Mouse (Mus musculus) hindbrain, embryonic 12.5 days (tissue): ENCODE data around the gene Foxp1. TPM values are rescaled to one million over a fixed set of nuclear protein-coding genes. Genes with fewer than 3 reads are reported as not detected.
A peak's percentile ranks its signal among the peaks of the same experiment; 100 is the strongest.

Source experiments
- ATAC-seq: fragments of 200-750 bp; cut with Nextera tagmentation; 2 replicates; pipeline ENCODE4 v1.8.0; 2017; ENCODE audit warnings: moderate TSS enrichment; ENCODE audit not compliant: low FRiP score
- H3K27ac ChIP-seq: fragments of 300-500 bp; sonication (generic); 2 replicates; pipeline ENCODE4 v1.5.1; 2016; ENCODE audit warnings: mild to moderate bottlenecking
- H3K27me3 ChIP-seq: fragments of 300-500 bp; sonication (generic); 2 replicates; pipeline ENCODE4 v1.6.1; 2016; ENCODE audit warnings: mild to moderate bottlenecking
- H3K36me3 ChIP-seq: fragments of 300-500 bp; sonication (generic); 2 replicates; pipeline ENCODE4 v1.6.1; 2016; ENCODE audit warnings: mild to moderate bottlenecking
- H3K4me1 ChIP-seq: fragments of 300-500 bp; sonication (generic); 2 replicates; pipeline ENCODE4 v1.6.1; 2016
- H3K4me2 ChIP-seq: fragments of 300-500 bp; sonication (generic); replicated peaks from 2 replicates; pipeline ENCODE4 v1.6.1; 2016; ENCODE audit warnings: mild to moderate bottlenecking
- H3K4me3 ChIP-seq: fragments of 300-500 bp; sonication (generic); 2 replicates; pipeline ENCODE4 v1.5.1; 2016; ENCODE audit warnings: mild to moderate bottlenecking
- H3K9ac ChIP-seq: fragments of 300-500 bp; sonication (generic); 2 replicates; pipeline ENCODE4 v1.6.1; 2016; ENCODE audit warnings: mild to moderate bottlenecking, moderate library complexity
- H3K9me3 ChIP-seq: fragments of 300-500 bp; sonication (generic); replicated peaks from 2 replicates; pipeline ENCODE4 v1.6.1; 2016; ENCODE audit warnings: mild to moderate bottlenecking
- WGBS: fragments of 180-500 bp; shearing (Covaris S2); methylation state at CpG from one replicate; pipeline ENCODE4 v1.1.7; 2016; 5-methylcytosine and 5-hydroxymethylcytosine counted together
- polyA plus RNA-seq: library from polyadenylated mRNA; unstranded; fragments of >200 nt; fragmentation: Nextera tagmentation; extraction: Ambion mirVana; gene quantifications from 2 replicates; pipeline ENCODE4 v1.2.1, GENCODE M21; 2016

Foxp1 gene
- polyA plus RNA-seq, 1 experiment from 2014 or later: 87.6 TPM

DNA sequence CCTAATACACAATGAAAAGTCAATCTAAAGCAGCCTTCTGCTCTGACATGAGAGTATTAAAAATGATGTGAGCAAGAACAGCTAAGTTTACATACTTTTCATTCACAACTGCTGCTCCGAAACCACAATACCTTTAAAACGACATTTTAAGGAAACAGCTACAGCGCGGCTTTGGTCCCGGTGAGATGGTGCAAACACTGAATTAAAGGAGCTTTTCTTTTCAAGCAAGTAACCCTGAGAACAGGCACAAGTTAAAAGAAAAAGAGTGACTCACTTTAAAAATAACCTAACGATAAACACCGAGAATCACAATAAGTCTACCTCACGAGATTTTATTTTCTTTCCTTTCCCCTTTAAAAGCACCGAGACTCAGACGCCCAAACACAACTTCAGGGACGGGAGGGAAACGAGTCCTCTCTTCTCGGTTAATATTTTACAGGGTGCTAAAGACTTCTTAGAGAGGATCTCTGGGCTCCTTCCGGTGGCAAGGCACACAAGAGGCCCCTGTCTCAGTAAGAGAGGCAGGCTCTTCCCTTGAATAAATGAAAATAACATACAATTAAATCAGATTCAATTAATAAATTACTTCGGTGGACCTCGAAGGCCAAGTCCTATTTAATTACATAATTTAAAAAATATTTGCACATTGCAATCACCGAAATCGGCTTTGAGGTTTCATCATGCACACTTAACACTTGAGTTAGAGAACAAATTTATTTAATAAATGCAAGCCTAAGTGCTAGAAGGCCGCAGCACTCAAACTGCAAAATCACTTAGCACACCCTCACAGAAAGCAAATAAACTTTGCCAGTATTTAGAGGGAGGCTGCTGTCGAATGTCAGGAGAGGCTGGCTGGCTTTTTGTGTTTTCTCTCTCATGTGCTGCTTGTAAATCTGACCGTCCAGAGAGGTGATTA, 246.9 kb downstream of the Foxp1 start:
- H3K4me3 ChIP-seq: no peak overlapping the region
- 0 out of 2 replicates have a peak, but pooled peaks cover 3% of the 10 kb centered on the region for H3K4me1 ChIP-seq
- no peaks in the 10 kb centered on the region for H3K27me3 ChIP-seq
- H3K4me2 ChIP-seq: no peak overlapping the region
- H3K36me3 ChIP-seq: no peaks in the 10 kb centered on the region
- WGBS: 60% methylated on average over 21 of the region's 21 CpGs
- H3K9me3 ChIP-seq: no peaks in the 10 kb centered on the region
- no peak overlapping the region for H3K27ac ChIP-seq
- ATAC-seq: no peak
- no peak overlapping the region for H3K9ac ChIP-seq

DNA sequence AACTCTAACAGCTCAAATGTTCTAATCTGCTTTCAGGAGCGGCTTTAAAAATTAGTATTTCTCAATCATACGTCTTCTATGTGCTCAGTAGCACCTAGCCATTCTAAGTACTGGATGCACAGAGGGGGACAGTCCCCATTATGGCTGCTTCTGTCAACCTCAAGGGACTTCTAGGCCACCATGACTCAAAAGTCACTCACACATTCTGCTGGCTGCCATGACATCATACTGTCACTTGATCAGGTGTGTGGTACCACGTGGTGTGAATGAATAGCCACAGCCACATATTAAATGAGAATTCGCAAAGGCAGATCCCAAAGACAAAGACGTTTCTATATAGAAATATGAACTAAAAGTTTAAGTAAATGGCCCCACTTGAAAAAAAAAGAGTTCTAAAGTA, 247.9 kb downstream of the Foxp1 start:
- Histone ChIP-seq H3K9me3 (no peaks in the 10 kb centered on the region), H3K4me2 (no peak overlapping the region), H3K9ac (no peak overlapping the region), H3K4me3 (no peak overlapping the region), H3K27me3 (no peaks in the 10 kb centered on the region), H3K36me3 (no peaks in the 10 kb centered on the region), H3K4me1 (0 out of 2 replicates have a peak, but pooled peaks cover 3% of the 10 kb centered on the region), H3K27ac (no peak overlapping the region)
- 95% methylated on average over 5 of the region's 5 CpGs for WGBS
- ATAC-seq: no peak

GRCm38 (mm10) chr6:99274222-99274621, 248.3 kb downstream of the Foxp1 start:
- H3K9ac ChIP-seq: no peak overlapping the region
- no peak overlapping the region for H3K4me3 ChIP-seq
- H3K4me1 ChIP-seq: 0 out of 2 replicates have a peak, but pooled peaks cover 3% of the 10 kb centered on the region
- ATAC-seq: no peak
- H3K4me2 ChIP-seq: no peak overlapping the region
- H3K27ac ChIP-seq: no peak overlapping the region
- WGBS: 81% methylated on average over 6 of the region's 6 CpGs
- H3K36me3 ChIP-seq: no peaks in the 10 kb centered on the region
- no peaks in the 10 kb centered on the region for H3K9me3 ChIP-seq
- H3K27me3 ChIP-seq: no peaks in the 10 kb centered on the region

DNA sequence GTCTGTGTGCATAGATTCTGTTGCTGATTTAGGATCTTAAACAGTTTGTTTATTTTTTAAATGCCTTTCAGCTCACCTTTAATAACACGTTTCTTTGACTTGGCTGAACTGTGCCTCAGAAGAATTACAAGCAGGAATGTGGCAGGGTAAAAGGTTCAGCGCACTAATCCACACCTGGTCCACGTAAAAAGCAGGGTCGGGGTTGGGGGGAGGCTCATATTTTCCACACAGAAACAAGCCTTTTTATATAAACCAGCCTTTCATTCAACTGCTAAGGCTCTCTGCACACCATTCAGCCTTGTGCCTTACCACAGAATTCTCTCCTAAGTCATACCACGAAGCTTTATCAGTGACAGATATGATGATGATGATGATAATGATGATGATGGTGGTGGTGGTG, 249.3 kb downstream of the Foxp1 start:
- WGBS: 79% methylated on average over 5 of the region's 5 CpGs
- Histone ChIP-seq H3K9ac (no peak overlapping the region), H3K27me3 (no peaks in the 10 kb centered on the region), H3K36me3 (no peaks in the 10 kb centered on the region), H3K27ac (no peak overlapping the region), H3K9me3 (no peaks in the 10 kb centered on the region), H3K4me1 (peaks cover 9% of the 10 kb centered on the region; the same call in 1 of the 2 replicates), H3K4me3 (no peak overlapping the region), H3K4me2 (no peak overlapping the region)
- ATAC-seq: no peak

- H3K4me2 ChIP-seq: no peak overlapping the region
- no peaks in the 10 kb centered on the region for H3K27me3 ChIP-seq
- no peak overlapping the region for H3K4me3 ChIP-seq
- no peak for ATAC-seq
- no peaks in the 10 kb centered on the region for H3K9me3 ChIP-seq
- H3K9ac ChIP-seq: no peak overlapping the region
- peaks cover 11% of the 10 kb centered on the region; the same call in 1 of the 2 replicates for H3K4me1 ChIP-seq
- WGBS: 81% methylated on average over 3 of the region's 3 CpGs
- no peak overlapping the region for H3K27ac ChIP-seq
- no peaks in the 10 kb centered on the region for H3K36me3 ChIP-seq
These were observed 250.3 kb downstream of the Foxp1 start for GRCm38 (mm10) chr6:99272174-99272573.

DNA sequence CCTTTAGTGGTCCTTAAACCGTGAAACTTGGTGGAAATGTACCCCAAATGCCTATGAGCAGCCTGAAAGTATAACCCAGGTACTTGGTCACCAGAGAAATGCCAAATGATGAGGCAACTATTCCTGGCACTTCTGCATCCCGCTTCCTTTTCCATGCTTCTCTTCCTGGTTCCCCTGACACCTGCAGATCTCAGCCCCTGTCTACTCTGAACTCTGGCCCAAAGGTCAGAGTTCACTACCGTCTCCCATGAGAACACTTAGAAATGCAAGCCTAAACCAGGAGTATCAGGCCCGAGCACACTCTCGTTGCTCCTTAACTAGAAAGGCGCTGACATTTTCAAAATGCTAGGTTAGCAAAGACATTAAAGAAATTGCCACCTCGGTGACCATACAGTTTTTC, 250.8 kb downstream of the Foxp1 start:
- Histone ChIP-seq H3K4me2 (no peak overlapping the region), H3K9me3 (no peaks in the 10 kb centered on the region), H3K9ac (no peak overlapping the region), H3K4me3 (no peak overlapping the region), H3K36me3 (no peaks in the 10 kb centered on the region), H3K27me3 (no peaks in the 10 kb centered on the region), H3K4me1 (peaks cover 12% of the 10 kb centered on the region), H3K27ac (no peak overlapping the region)
- 75% methylated on average over 7 of the region's 7 CpGs for WGBS
- ATAC-seq: no peak

GRCm38 (mm10) chr6:99269921-99270320, 252.6 kb downstream of the Foxp1 start:
- ATAC-seq: no peak
- Histone ChIP-seq H3K4me2 (no peak overlapping the region), H3K27ac (no peak overlapping the region), H3K9me3 (no peaks in the 10 kb centered on the region), H3K36me3 (no peaks in the 10 kb centered on the region), H3K4me3 (no peak overlapping the region), H3K27me3 (0 out of 2 replicates have a peak, but pooled peaks cover 3% of the 10 kb centered on the region), H3K9ac (no peak overlapping the region), H3K4me1 (peaks cover 29% of the 10 kb centered on the region)
- WGBS: 74% methylated on average over 6 of the region's 6 CpGs

GRCm38 (mm10) chr6:99268171-99269061, 254.1 kb downstream of the Foxp1 start:
- Histone ChIP-seq H3K27ac (peak overlapping the region; percentile 35; the same call in 1 of the 2 replicates), H3K27me3 (peaks cover 3% of the 10 kb centered on the region; the same call in 1 of the 2 replicates), H3K9me3 (no peaks in the 10 kb centered on the region), H3K4me3 (no peak overlapping the region), H3K4me2 (no peak overlapping the region), H3K9ac (no peak overlapping the region), H3K4me1 (peaks cover 42% of the 10 kb centered on the region), H3K36me3 (no peaks in the 10 kb centered on the region)
- ATAC-seq: peak; percentile 61
- WGBS: 48% methylated on average over 20 of the region's 20 CpGs

DNA sequence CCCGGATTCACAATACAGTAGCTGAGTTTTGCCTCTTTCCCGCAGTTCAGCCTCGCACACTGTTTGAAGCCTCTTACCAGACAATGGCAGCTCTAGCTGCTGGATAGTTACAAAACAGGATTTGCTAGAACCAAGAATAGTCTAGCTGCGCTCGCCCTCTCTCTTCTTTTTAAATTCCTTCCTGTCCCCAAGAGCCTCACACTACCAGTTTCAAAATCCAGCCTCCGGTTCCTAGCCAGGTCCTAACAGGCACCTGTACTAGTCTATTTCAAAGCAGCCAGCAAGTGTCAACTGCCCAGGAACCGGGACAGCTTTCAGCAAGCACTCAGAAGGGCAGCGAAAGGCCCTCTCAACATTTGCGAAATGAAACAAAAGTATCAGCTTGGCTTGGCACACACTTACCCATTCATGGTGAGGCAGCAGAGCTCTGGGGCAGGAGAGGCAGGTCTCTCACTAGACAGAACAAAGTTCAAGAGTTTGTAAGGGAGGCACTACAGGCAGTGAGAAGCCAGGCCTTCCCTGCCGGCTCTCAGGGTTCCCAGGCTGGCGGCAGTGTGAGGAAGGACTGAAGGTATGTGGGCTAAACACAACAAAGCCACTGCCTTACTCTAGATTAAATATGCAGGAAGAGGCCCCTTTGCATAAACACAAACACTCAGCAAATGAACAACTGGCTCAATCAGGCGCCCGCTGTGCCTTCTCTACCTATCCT, 256.4 kb downstream of the Foxp1 start:
- no peak for ATAC-seq
- Histone ChIP-seq H3K4me3 (no peak overlapping the region), H3K9ac (peak overlapping the region; percentile 24), H3K9me3 (no peaks in the 10 kb centered on the region), H3K27ac (peak overlapping the region; percentile 66), H3K36me3 (no peaks in the 10 kb centered on the region), H3K4me2 (peak overlapping the region; percentile 29), H3K27me3 (peaks cover 3% of the 10 kb centered on the region; the same call in 1 of the 2 replicates), H3K4me1 (peaks cover 53% of the 10 kb centered on the region)
- WGBS: 19% methylated on average over 13 of the region's 13 CpGs

DNA sequence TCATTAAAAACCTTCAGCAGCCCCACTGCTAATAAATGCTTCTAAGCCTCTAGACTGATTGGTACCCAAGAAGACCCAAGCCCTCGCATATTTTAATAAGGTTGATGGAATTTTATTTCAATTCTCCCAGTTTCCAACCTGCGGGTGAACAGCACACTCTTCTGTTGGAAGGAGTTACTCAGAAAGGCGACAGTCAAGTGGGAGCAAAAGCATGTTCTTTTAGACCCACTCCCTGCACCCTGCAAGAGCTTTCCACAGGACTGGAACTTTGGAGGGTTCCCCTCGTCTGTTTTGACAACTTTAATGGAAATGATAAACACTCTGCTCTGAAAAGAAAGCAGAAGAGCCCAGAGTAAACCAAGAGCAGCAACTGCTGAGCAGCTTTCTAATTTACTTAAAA, 257.3 kb downstream of the Foxp1 start:
- 28% methylated on average over 4 of the region's 4 CpGs for WGBS
- Histone ChIP-seq H3K4me1 (peaks cover 52% of the 10 kb centered on the region), H3K4me2 (no peak overlapping the region)

GRCm38 (mm10) chr6:99264192-99265093, 258.1 kb downstream of the Foxp1 start:
- 27% methylated on average over 13 of the region's 13 CpGs for WGBS
- Histone ChIP-seq H3K36me3 (no peaks in the 10 kb centered on the region), H3K4me3 (no peak overlapping the region), H3K9me3 (no peaks in the 10 kb centered on the region), H3K27ac (no peak overlapping the region), H3K9ac (no peak overlapping the region), H3K4me1 (peaks cover 52% of the 10 kb centered on the region), H3K27me3 (peaks cover 3% of the 10 kb centered on the region; the same call in 1 of the 2 replicates), H3K4me2 (no peak overlapping the region)
- ATAC-seq: no peak

More for the DNA sequence above, 257.3 kb downstream of the Foxp1 start:
- Histone ChIP-seq H3K9me3 (no peaks in the 10 kb centered on the region), H3K36me3 (no peaks in the 10 kb centered on the region), H3K4me3 (no peak overlapping the region), H3K9ac (no peak overlapping the region), H3K27me3 (peaks cover 3% of the 10 kb centered on the region; the same call in 1 of the 2 replicates), H3K27ac (no peak overlapping the region; the same call in 1 of the 2 replicates)
- ATAC-seq: no peak
